Mouse (Mus musculus) liver, postnatal 0 days (tissue): ENCODE measurements around the gene Sdad1. TPM values are rescaled to one million over a fixed set of nuclear protein-coding genes. Genes with fewer than 3 reads are reported as not detected.
"Not testable (repeated sequence)": the region's sequence is repeated elsewhere in the genome, so short reads cannot be mapped to it uniquely, and the experiment has no call there.

Experiments used
- ATAC-seq: fragments of 200-750 bp; cut with Nextera tagmentation; 2 replicates; pipeline ENCODE4 v1.8.0; 2017; ENCODE audit warnings: mild to moderate bottlenecking, moderate library complexity
- DNase-seq: peaks from one replicate; pipeline ENCODE4 v3.0.0-alpha.2; 2016
- H3K27ac ChIP-seq: fragments of 300-500 bp; sonication (generic); 2 replicates; pipeline ENCODE4 v1.5.1; 2014; ENCODE audit warnings: antibody characterized with exemption, moderate library complexity, mild to moderate bottlenecking, low read depth
- H3K27me3 ChIP-seq: fragments of 300-500 bp; sonication (generic); 2 replicates; pipeline ENCODE4 v1.6.1; 2014; ENCODE audit warnings: low read length, control low read depth, mixed read lengths; ENCODE audit not compliant: insufficient read depth
- H3K36me3 ChIP-seq: fragments of 300-500 bp; sonication (generic); replicated peaks from 2 replicates; pipeline ENCODE4 v1.6.1; 2014; ENCODE audit warnings: mild to moderate bottlenecking, control low read depth, low read length, moderate library complexity, mixed read lengths; ENCODE audit not compliant: insufficient read depth
- H3K4me1 ChIP-seq: fragments of 300-500 bp; sonication (generic); 2 replicates; pipeline ENCODE4 v1.6.1; 2014; ENCODE audit warnings: antibody characterized with exemption, mild to moderate bottlenecking, control low read depth; ENCODE audit not compliant: insufficient read depth
- H3K4me2 ChIP-seq: fragments of 300-500 bp; sonication (generic); 2 replicates; pipeline ENCODE4 v1.6.1; 2014; ENCODE audit warnings: low read depth, mild to moderate bottlenecking, low read length, moderate library complexity, mixed read lengths
- H3K4me3 ChIP-seq: fragments of 300-500 bp; sonication (generic); 2 replicates; pipeline ENCODE4 v1.5.1; 2014; ENCODE audit warnings: low read depth, low read length
- H3K9ac ChIP-seq: fragments of 300-500 bp; sonication (generic); replicated peaks from 2 replicates; pipeline ENCODE4 v1.6.1; 2014; ENCODE audit warnings: mild to moderate bottlenecking, moderate library complexity
- H3K9me3 ChIP-seq: fragments of 300-500 bp; sonication (generic); 2 replicates; pipeline ENCODE4 v1.6.1; 2016; ENCODE audit warnings: mild to moderate bottlenecking, control low read depth, low read length, mixed read lengths
- CTCF ChIP-seq: sonication (generic); IDR thresholded peaks from 2 replicates; pipeline ENCODE4 v1.5.1; 2016; ENCODE audit warnings: antibody characterized with exemption, low read depth
- EP300 ChIP-seq: IDR thresholded peaks from 2 replicates; pipeline ENCODE4 v1.6.1; 2016; ENCODE audit warnings: antibody characterized with exemption, low read depth, mild to moderate bottlenecking
- WGBS: fragments of 180-500 bp; shearing (Covaris S2); extraction: QIAGEN DNeasy Blood & Tissue Kit; methylation state at CpG from one replicate; pipeline ENCODE4 v1.1.7; 2014; ENCODE audit not compliant: insufficient replicate concordance; 5-methylcytosine and 5-hydroxymethylcytosine counted together
- polyA plus RNA-seq: library from polyadenylated mRNA; unstranded; fragments of >200 nt; fragmentation: Nextera tagmentation; extraction: Ambion mirVana; gene quantifications from 2 replicates; pipeline ENCODE4 v1.2.1, GENCODE M21; 2015

Gene Sdad1
- 13.1 and 13.4 TPM in 2 replicates for polyA plus RNA-seq

DNA sequence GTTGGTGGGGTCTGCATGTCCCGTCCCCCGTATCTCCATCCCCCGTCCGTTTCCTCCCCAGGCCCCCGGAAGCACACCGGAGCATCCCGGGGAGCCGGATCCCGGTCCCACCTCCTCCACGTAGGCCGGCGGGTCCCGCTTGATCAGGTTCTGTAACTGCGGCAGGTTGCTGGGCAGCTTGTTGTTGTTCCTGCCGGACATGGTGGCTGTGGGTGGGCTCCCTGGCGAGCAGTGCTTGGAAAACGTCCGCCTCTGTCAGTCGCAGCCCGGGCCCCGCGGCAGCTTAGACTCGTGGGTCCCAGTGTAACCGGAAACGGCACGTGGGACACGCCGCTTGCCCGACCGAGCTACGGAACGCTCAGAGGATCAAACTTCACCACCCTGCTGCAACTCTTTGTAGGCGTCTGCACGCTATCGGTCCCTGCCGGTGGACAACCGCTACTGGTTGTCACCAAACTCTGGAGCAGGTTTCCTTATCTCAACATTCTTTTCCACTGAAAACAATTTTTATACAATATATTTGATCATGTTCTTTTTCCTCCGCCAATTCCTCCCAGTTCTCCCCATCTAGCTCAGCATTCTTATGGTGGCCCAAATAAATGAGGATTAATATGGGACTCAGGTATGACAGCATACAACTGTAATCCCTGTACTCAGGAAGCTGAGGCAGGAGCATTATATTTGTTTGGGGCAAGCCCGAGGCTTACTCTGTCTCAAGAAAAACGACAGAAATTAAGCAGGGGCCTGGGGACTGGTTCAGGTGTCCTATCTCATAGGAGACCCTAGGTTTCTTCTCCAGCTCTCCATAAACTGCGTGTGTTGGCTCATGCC is at the start of gene Sdad1:
Sdad1 (minus strand) TSS at position 799 of the 831 bp plus-strand sequence.
- no peaks in the 10 kb centered on the region for H3K9me3 ChIP-seq
- peak; percentile 47; the same call in 1 of the 2 replicates for TF ChIP-seq EP300
- peak; percentile 83 for TF ChIP-seq CTCF
- H3K36me3 ChIP-seq: peaks cover 5% of the 10 kb centered on the region
- peaks cover 19% of the 10 kb centered on the region for H3K4me1 ChIP-seq
- DNase-seq (peak; percentile 93), ATAC-seq (peak; percentile 99)
- H3K27ac ChIP-seq: peak within 1 kb of the TSS; percentile 66
- no peaks in the 10 kb centered on the region for H3K27me3 ChIP-seq
- 2% methylated on average over 41 of the region's 41 CpGs for WGBS
- H3K4me3 ChIP-seq: peak within 1 kb of the TSS; percentile 77
- peak within 1 kb of the TSS; percentile 84 for H3K4me2 ChIP-seq
- H3K9ac ChIP-seq: peak within 1 kb of the TSS; percentile 82

DNA sequence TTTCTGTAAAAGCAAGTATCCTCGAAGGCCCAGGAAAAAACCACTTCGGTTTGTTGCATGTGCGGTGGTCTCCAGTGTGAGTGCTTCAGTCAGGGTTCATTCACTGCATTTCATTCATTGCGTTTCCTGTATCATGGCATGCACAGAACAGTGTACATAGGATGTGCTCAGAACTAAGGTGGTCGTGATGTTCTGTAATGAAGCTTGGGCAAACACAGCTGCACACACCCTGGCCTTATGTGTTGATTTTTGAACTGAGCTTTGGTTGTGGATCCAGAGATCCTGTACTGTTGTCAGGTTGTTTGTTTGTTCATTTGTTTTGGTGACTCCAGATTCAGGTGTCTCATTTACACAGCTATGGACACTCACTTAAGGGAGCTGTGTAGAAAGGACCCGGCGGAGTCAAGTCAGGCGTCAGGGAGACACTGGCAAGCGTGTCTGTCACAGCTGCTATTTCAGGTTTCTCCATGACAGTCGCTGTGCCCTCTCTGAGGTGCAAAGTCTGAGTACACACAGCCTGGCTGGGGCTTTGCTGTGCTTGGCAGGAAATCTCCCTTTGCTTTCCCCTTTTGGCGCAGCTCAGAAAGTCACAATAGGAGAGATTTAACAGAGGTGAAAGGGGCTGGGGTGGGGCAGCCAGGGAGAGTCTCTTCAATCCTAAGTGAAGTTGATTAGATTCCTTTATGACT is 48.6 kb upstream of the Sdad1 start:
- no peak overlapping the region for H3K4me2 ChIP-seq
- peak; percentile 40 for DNase-seq
- ATAC-seq: peak; percentile 92
- H3K9me3 ChIP-seq: no peaks in the 10 kb centered on the region
- no peaks in the 10 kb centered on the region for H3K27me3 ChIP-seq
- H3K36me3 ChIP-seq: no peaks in the 10 kb centered on the region
- peak overlapping the region; percentile 69 for H3K27ac ChIP-seq
- 0 out of 2 replicates have a peak, but pooled peaks cover 1% of the 10 kb centered on the region for H3K4me1 ChIP-seq
- no peak overlapping the region for H3K9ac ChIP-seq
- TF ChIP-seq EP300: no peak
- 0 out of 2 replicates have a peak, but pooled peaks have one; percentile 1 for TF ChIP-seq CTCF
- H3K4me3 ChIP-seq: no peak overlapping the region
- WGBS: 63% methylated on average over 11 of the region's 11 CpGs

DNA sequence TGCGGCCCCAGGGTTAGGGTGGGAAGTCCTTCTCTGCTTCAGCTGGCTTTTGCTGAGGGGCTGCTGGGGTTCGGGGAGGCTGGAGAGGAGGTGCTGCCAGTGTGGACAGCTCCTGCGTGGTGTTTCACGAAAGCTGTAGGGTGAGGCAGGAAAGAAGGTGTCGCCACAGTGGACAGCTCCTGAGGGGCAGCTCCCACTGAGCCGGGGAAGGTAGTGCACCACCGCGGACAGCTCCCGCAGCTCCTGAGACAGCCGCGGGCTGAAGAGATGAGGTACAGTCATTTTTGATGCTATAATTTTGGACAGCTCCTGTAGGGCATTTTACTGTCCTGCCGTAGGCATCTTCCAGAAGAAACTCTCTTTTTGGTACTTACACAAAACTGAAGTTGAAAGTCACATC is 47.8 kb upstream of the Sdad1 start:
- DNase-seq (peak; percentile 50), ATAC-seq (no peak)
- Histone ChIP-seq H3K4me1 (0 out of 2 replicates have a peak, but pooled peaks cover 5% of the 10 kb centered on the region), H3K36me3 (no peaks in the 10 kb centered on the region), H3K27ac (no peak overlapping the region), H3K27me3 (no peaks in the 10 kb centered on the region), H3K9me3 (no peaks in the 10 kb centered on the region), H3K4me3 (no peak overlapping the region), H3K9ac (no peak overlapping the region), H3K4me2 (no peak overlapping the region)
- TF ChIP-seq CTCF (no peak), EP300 (no peak)
- 16% methylated on average over 11 of the region's 12 CpGs for WGBS

DNA sequence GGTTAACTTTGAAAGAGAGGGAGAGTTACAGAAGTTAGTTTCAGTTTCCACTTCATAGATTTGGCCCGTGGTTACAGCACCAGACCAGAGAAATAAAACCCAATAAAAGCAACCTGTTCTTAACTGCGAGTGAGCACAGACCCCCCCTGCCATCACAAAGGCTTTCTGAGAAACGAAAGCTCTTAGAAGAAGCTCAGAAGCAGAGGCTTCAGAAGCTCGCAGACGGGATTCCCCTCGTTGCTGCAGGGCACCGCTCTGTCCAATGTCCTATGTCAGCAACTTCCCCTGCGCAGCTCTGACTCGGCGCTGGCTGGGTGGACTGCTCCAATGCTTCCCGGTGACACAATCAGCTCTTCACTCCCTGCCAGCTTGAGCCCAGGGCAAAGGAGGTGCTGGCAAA is 43.2 kb upstream of the Sdad1 start:
- 8% methylated on average over 10 of the region's 11 CpGs for WGBS
- Histone ChIP-seq H3K27ac (peak overlapping the region; percentile 83), H3K27me3 (no peaks in the 10 kb centered on the region), H3K36me3 (no peaks in the 10 kb centered on the region), H3K9ac (peak overlapping the region; percentile 61), H3K9me3 (no peaks in the 10 kb centered on the region), H3K4me1 (peaks cover 11% of the 10 kb centered on the region), H3K4me3 (peak overlapping the region; percentile 54), H3K4me2 (peak overlapping the region; percentile 66)
- DNase-seq: peak; percentile 69
- peak; percentile 83 for ATAC-seq
- TF ChIP-seq EP300: no peak
- no peak for TF ChIP-seq CTCF

DNA sequence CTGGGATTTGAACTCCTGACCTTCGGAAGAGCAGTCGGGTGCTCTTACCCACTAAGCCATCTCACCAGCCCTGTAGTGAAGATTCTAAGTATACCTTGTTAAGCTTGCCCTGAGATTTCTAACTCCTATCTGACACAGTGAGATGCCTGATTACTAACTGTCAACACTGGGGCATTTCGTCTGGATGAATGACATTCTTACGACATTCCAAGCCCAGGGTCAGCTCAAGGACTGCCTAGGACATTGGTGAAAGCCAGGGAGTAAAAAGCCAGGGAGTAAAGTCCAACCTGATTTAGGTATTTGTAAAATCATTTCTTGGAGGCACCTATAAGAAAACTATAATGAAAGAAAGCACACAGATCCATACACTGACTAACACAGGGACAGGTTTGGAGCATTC is 42.4 kb upstream of the Sdad1 start:
- peak overlapping the region; percentile 54 for H3K4me3 ChIP-seq
- peak overlapping the region; percentile 83 for H3K27ac ChIP-seq

DNA sequence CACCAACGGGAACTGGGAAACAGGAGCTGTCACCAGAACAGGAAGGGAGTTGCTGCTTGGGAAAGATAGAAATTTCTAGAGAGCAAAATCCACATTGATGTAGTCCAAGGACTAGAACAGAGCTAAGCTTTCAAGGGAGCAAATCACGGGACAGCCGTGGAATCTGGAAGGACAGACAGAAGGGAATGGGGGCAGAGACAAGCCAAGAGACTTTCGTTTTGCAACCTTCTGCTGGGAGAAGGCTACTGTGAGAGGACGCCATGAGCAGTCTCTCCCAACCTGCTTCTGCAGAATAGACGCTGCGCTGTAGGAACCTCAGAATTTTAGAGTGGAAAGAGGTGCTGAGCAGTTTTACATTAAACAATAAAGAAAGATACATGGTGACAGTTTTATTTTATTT is 39.5 kb upstream of the Sdad1 start:
- Histone ChIP-seq H3K36me3 (no peaks in the 10 kb centered on the region), H3K4me3 (no peak overlapping the region), H3K9ac (no peak overlapping the region), H3K27ac (0 out of 2 replicates have a peak overlapping the region, but pooled peaks have one; percentile 2), H3K9me3 (no peaks in the 10 kb centered on the region), H3K4me1 (peaks cover 19% of the 10 kb centered on the region), H3K4me2 (0 out of 2 replicates have a peak overlapping the region, but pooled peaks have one; percentile 51), H3K27me3 (no peaks in the 10 kb centered on the region)
- 66% methylated on average over 7 of the region's 7 CpGs for WGBS
- no peak for TF ChIP-seq CTCF
- TF ChIP-seq EP300: no peak
- DNase-seq (no peak), ATAC-seq (no peak)

More for the DNA sequence above, 42.4 kb upstream of the Sdad1 start:
- not testable (repeated sequence) for H3K9ac ChIP-seq, H3K27me3 ChIP-seq, DNase-seq, H3K9me3 ChIP-seq, H3K36me3 ChIP-seq, ATAC-seq
- 64% methylated on average over 4 of the region's 4 CpGs for WGBS
- Histone ChIP-seq H3K4me2 (peak overlapping the region; percentile 66), H3K4me1 (peaks cover 19% of the 10 kb centered on the region)
